Mouse (Mus musculus) testis, adult 2 months (tissue): ENCODE measurements at regions not wholly inside any gene's neighbourhood (a gene's known extent, or its start where the extent isn't known, plus 50 kb on each side); places are given as distances from the start of the nearest gene placed in this dataset.

Source experiments
- CTCF ChIP-seq: fragments of 200-500 bp; IDR thresholded peaks from 2 replicates; pipeline ENCODE4 v1.5.1; 2012; ENCODE audit warnings: low read depth, mild to moderate bottlenecking, inconsistent platforms, low read length, moderate library complexity; ENCODE audit not compliant: control insufficient read depth, insufficient read depth, insufficient replicate concordance
- POLR2A ChIP-seq: fragments of 200-500 bp; IDR thresholded peaks from 2 replicates; pipeline ENCODE4 v1.6.1; 2012; ENCODE audit warnings: low read depth, mild to moderate bottlenecking, inconsistent platforms, low read length, moderate library complexity; ENCODE audit not compliant: control insufficient read depth

DNA sequence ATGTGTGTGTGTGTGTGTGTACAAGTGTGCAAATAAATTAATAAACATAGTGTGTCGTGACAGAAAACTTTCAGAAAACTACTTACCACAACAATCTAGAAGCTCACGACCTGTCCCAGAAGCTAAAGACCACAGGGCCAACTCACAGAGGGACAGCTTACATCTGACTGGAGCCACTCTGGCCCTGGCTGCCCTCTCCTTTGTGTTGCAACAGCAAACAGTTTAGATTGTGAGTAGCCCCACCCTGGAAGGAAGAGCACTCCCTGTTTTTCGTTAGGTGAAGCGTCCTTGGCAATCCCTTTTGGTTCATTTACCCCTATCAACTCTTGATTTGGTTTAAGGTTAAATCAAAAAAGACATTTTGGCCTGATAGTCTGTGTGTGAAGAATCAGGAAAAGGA lies 63.2 kb downstream of the Cpn2 start:
- no peak for TF ChIP-seq POLR2A
- no peak for TF ChIP-seq CTCF
